Mouse (Mus musculus): ENCODE measurements around the gene Ppp3cb.
A peak's percentile ranks its signal among the peaks of the same experiment; 100 is the strongest.

Ppp3cb gene

DNA sequence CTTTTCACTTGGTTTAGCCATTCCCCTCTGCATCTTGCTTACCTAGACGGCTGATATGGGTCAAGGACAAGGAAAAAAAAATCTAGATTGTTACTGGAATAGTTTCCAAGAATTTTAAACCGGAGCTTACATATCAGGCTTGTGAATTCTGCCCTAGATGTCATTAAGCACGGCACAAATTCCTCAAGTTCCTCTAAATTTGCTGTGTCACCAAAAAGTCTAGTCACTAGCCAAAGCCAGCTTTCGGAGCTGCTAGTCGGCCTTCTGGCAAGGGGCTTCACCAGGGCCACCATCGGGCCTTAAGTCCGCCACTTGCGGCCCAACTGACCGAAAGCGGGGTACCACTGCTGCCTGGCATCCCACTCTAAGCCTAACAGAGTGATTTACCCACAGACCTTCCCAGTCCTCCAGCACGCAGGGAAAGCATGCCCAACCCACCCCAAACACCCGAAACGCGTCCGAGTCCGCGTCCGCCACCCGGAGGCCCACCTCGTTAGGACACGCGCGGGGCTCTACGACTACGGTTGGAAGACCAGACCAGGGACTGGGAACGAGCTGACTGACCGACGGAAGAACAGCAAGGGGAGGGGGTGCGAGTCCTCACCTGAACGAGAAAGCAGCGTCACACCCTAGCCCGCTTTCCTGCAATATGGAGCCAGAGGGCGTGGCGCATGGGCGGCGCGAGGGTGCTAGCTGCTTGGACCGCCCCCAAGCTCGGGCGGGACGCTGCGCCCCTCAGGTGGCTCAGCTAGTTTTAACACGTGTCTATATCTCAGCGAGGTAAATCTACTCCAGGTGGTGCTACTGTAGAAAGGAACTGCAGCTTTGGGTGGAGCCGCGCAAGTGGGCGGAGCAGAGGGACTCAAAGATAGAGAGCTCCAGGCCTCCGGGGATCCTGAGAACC lies 66.8 kb downstream of the Ppp3cb start, which contains the start of gene Anxa7:
Anxa7 (minus strand) TSS at position 843 of the 904 bp plus-strand sequence.
- DNase-seq: peak; percentile 60 to 75

DNA sequence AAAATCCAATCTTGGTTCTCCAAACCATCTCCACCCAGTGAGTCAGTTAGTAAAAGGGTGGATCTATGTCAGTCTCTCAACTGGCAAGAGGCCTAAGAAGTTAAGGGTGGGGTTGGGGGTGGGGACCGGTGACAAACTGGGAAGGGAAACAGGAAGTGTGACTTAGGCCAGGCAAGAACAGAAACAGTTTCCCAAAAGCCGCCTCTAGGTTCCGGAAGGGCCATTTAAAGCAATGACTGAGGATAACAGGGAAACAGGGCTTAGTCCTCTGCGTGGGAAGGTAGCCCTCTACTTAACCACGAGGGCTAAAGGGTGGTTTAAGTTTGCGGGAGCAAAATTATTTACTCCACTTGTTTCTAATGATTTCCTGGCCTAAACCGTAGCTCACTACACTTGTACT lies 67.6 kb downstream of the Ppp3cb start:
- peak; percentile 7 to 27 for DNase-seq

DNA sequence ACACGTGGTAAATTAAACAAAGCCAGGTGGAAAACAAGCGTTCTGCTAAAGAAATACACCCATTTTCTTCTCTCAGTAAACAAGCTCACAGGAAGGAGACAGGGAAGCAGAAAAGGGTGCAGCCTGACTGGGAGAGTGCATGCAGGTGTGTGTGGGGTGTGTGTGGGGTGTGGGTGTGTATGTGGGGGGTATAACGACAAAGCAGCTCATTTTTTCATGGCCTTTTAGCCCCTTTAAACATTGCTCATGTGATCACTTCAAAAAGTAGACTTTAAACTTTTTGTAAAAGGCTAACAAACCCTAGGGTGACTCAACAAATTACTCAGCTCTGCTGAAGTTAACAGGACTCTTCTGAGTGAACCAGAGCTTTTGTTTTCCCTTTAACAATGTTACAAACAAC lies 68.0 kb downstream of the Ppp3cb start:
- no peak for DNase-seq

DNA sequence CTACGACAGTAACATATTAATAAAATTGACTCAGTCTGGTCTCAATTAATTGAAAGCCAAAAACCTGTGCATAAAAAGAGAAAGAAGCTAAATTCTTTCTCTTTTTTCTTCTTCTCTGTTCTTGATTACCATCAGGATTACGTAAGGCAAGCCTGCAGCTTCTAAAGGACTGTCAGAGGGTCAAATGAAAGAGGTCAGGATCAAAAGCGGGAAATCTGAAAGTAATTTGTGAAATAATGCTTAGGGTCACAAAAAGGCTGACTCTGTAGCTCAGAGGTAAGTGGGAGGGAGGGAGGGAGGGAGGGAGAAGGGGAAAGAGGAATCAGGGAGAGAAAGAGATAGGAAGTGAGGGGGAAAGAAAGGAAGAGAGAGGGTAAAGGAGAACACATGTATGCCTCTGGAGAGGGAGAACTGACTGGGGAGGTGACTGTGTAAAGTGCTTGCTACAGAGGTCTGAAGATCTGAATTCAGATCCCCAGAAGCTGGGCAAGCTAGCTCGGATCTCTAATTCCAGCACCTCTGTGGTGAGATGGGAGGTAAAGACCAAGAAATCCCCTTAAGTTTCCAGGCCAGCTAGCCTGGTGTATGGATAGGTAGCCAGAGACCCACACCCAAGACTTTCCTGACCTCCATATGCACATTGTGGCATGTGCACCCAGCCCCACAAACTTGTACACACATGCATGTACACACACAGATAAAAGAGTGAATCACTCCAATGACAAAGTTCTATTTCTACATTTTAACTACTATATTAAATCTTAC lies 68.9 kb downstream of the Ppp3cb start:
- DNase-seq: no peak

GRCm38 (mm10) chr14:20460216-20460615 lies 86.2 kb downstream of the Ppp3cb start:
- DNase-seq: no peak

DNA sequence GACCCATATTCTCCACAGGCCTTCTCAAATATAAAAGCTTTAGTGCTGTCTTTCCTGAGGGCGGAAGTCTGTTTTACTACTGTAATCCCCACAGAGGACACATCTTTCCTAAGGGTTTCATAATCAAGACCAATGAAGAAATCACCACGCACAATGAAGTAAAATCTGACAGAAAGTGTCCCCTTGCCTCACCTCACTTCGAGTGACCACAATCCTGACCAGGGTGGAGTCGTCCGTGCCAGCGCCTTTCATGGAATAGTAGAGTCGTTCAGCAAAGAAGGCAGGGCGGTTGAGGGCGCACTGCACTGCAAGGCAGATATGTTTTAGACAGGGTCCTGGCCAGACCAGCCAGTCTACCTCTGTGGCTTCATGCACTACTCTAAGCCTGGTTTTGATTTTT lies 88.0 kb downstream of the Ppp3cb start:
- no peak for DNase-seq

- DNase-seq: no peak
Measured at GRCm38 (mm10) chr14:20452929-20453328, 93.4 kb downstream of the Ppp3cb start.

- DNase-seq: peak in 1 of 2 experiments; percentile 10
Measured at GRCm38 (mm10) chr14:20451765-20452331, 94.5 kb downstream of the Ppp3cb start, which contains the start of gene Cfap70. Gene Cfap70 (minus strand): TSS chr14:20452226.

GRCm38 (mm10) chr14:20451302-20451701 lies 95.1 kb downstream of the Ppp3cb start:
- no peak for DNase-seq
